Mouse (Mus musculus): Measurements from ENCODE around the gene P4hb. TPM values are rescaled to one million over a fixed set of nuclear protein-coding genes. Genes with fewer than 3 reads are reported as not detected.

Gene P4hb
- polyA plus RNA-seq (2016; fragmentation: Nextera tagmentation; extraction: Ambion mirVana): 425 and 451 TPM in 2 replicates

DNA sequence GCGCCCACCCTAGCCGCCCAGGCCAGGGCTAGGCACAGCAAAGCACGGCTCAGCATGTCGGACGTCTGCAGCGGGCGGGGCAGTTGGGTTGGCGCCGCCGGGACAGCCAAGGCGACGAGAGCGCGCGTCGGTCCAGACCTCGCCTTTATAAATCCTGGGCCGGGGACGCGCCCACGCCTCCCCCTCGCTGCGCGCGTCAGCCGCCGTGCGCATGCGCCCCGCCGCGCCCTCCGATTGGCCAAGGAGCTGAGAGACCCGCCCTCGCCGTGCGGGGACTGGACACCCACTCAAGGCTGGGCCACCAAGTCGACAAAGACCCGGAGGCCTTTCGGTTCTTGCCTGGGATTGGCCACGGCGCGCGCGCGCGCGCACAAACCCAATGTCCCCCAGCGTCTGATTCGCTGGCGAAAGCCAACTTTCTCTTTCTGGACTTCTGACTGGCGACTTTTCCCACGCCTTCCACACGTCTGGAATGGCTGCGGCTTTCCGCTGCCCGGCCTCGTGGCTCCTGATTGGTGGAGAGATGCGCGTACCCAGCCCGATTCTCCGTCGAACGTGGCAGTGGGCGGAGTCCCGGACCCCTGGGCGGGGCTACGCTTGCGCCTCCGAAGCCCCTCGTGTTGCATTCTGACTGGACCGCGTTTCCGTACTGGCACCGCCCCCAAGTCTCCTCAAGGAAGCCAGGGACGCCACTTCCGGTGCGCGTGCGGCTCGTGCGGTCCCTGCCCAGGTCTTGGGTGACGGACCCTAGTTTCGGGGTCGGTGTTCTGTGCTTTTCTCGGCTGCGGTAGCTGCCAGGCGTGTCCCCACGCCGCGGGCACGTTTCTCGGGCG lies at the start of gene P4hb:
Gene P4hb, minus strand, starts transcription at position 502 of the 833 bp plus-strand sequence.
- Histone ChIP-seq H3K27me3 (replicated peaks) (no peaks in the 10 kb centered on the region), H3K4me3 (peak within 1 kb of the TSS; percentile 98), H3K36me3 (peaks cover 35% of the 10 kb centered on the region), H3K9me3 (no peaks in the 10 kb centered on the region), H3K9ac (peak within 1 kb of the TSS; percentile 96), H3K4me2 (replicated peaks) (peak within 1 kb of the TSS; percentile 94), H3K27ac (peak within 1 kb of the TSS; percentile 76), H3K4me1 (peaks cover 25% of the 10 kb centered on the region)
- WGBS: under 1% methylated on average over 90 of the region's 94 CpGs
- peak; percentile 97 for ATAC-seq (ENCODE audit: low FRiP score, low read depth)

DNA sequence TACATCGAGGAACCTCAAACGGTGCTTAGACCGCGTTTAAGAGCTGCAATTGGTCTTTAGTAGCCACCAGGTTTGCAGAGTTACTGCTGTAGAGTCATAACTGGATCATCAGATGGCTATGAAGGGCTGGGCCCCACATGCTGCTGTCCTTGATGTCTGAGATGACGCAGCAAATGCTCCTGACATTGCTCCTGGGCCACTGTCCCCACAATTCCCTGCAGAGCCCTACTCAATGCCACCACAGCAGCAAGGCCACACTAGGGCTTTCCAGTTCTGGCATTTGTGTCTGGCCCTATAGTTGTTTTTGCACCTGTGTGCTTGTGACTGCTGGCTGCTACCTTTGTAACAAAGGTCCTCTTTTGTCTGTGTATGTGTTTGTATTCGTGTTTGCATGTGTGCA lies 49.8 kb upstream of the P4hb start:
- Histone ChIP-seq H3K4me2 (replicated peaks) (no peak overlapping the region), H3K9me3 (no peaks in the 10 kb centered on the region), H3K36me3 (peaks cover 65% of the 10 kb centered on the region), H3K9ac (no peak overlapping the region), H3K4me1 (peaks cover 15% of the 10 kb centered on the region), H3K4me3 (no peak overlapping the region), H3K27me3 (replicated peaks) (no peaks in the 10 kb centered on the region), H3K27ac (no peak overlapping the region)
- 91% methylated on average over 6 of the region's 6 CpGs for WGBS
- ATAC-seq (ENCODE audit: low FRiP score, low read depth): no peak

DNA sequence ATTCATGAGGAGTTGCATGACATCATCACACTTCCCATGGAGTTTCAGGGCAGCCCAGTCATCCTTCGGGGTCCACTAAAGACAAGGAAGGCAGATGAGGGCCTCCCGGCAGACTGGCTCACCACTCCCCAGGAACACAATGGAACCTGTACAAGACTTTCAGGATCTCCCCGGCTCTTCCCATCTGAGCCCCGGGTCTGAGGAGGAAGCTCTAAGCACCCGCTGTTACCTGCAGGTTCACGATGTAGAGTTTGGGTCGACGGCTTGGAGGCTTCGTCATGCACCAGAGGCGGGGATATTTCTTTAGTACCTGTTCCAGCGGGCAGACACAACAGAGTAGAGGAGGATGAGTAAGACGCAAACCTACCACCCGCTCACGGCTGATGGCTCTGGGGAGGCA lies 47.1 kb upstream of the P4hb start:
- no peak for ATAC-seq (ENCODE audit: low FRiP score, low read depth)
- H3K27me3 ChIP-seq (replicated peaks): no peaks in the 10 kb centered on the region
- no peak overlapping the region for H3K4me3 ChIP-seq
- H3K9ac ChIP-seq: no peak overlapping the region
- peaks cover 57% of the 10 kb centered on the region for H3K36me3 ChIP-seq
- no peaks in the 10 kb centered on the region for H3K9me3 ChIP-seq
- peaks cover 26% of the 10 kb centered on the region for H3K4me1 ChIP-seq
- 94% methylated on average over 14 of the region's 14 CpGs for WGBS
- no peak overlapping the region for H3K4me2 ChIP-seq (replicated peaks)
- H3K27ac ChIP-seq: no peak overlapping the region

DNA sequence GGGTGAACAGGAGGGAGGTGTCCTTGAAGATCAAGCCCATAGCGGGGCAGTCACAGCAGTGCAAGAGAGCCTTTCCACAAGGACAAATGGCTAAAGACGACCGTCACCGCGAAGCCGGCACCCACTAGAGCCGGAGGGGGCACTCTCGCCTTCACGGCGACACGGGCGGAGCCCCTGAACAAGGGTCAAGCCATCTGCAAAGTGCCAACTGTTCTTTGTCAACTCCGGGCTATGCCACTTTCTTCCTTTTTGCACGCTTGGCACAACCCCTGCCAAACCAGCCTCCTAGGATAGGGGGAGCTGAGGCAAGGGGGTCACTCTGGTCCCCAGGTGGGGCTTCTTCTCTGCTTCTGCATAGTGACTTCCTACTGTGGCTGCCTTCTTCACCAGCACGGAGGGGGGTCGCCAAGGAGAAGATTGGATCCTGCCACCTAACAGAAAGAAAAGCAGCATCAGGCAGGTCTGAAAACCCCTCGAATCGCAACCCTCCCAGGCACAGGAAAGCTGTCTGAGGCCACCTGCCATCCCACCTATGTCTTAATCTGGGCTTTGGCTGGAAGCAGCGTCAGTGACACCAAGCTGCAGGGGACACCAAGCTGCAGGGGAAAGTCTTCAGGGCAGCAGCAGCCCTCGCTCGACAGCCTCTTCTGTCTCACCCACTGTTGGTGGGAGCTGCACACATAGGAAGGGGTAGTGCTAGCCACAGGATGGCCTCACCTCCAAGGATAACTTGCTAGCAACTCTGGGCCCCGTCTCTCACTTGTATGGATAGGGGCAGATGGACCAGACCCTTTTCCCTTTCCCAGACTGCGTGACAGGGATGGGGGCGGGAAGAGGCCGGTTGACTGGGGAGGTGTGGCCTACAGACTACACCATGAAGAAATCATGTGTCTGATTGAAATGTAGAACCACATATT lies 45.8 kb upstream of the P4hb start:
- no peak overlapping the region for H3K9ac ChIP-seq
- peaks cover 20% of the 10 kb centered on the region for H3K4me1 ChIP-seq
- no peak overlapping the region for H3K27ac ChIP-seq
- H3K9me3 ChIP-seq: no peaks in the 10 kb centered on the region
- 94% methylated on average over 25 of the region's 25 CpGs for WGBS
- no peaks in the 10 kb centered on the region for H3K27me3 ChIP-seq (replicated peaks)
- peak overlapping the region; percentile 85 for H3K4me2 ChIP-seq (replicated peaks)
- ATAC-seq (ENCODE audit: low FRiP score, low read depth): no peak
- no peak overlapping the region for H3K4me3 ChIP-seq
- H3K36me3 ChIP-seq: peaks cover 66% of the 10 kb centered on the region

DNA sequence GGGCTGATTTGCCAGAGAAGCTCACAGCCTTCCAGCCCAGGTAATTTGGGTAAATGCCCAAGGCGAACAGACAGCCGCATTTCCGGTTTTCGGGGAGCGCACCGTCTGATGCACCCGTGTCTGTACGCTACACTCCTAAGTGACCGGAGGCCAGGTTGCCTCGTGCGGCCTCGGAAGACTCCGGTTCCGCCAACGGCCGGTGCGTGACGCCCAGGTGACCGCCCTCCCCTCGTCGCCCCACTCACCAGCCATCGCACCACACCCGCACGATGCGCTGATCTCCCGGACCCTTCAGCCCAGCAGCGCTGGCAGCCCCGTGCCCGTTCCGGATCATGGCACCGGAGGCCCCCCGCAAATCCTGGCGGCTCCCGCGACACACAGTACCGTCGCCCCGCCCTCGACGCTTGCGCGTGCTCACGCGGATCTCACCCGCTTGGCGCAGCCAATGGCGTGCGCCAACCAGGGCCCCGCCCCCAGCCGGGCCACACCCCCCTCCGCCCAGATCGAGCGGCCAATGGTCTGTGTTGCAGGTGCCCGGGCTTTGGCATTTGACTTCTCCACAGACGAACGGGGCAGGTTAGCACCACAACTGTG lies 44.6 kb upstream of the P4hb start, which contains the start of gene Pcyt2:
Gene Pcyt2, minus strand, starts transcription at position 418 of the 594 bp plus-strand sequence.
- ATAC-seq (ENCODE audit: low FRiP score, low read depth): peak; percentile 92
- peaks cover 16% of the 10 kb centered on the region for H3K4me1 ChIP-seq
- H3K36me3 ChIP-seq: peaks cover 69% of the 10 kb centered on the region
- WGBS: under 1% methylated on average over 56 of the region's 56 CpGs
- peak within 1 kb of the TSS; percentile 72 for H3K4me3 ChIP-seq
- H3K9me3 ChIP-seq: no peaks in the 10 kb centered on the region
- no peaks in the 10 kb centered on the region for H3K27me3 ChIP-seq (replicated peaks)
- H3K27ac ChIP-seq: peak within 1 kb of the TSS; percentile 46; the same call in 1 of the 2 replicates
- H3K4me2 ChIP-seq (replicated peaks): peak within 1 kb of the TSS; percentile 85
- peak within 1 kb of the TSS; percentile 78 for H3K9ac ChIP-seq

DNA sequence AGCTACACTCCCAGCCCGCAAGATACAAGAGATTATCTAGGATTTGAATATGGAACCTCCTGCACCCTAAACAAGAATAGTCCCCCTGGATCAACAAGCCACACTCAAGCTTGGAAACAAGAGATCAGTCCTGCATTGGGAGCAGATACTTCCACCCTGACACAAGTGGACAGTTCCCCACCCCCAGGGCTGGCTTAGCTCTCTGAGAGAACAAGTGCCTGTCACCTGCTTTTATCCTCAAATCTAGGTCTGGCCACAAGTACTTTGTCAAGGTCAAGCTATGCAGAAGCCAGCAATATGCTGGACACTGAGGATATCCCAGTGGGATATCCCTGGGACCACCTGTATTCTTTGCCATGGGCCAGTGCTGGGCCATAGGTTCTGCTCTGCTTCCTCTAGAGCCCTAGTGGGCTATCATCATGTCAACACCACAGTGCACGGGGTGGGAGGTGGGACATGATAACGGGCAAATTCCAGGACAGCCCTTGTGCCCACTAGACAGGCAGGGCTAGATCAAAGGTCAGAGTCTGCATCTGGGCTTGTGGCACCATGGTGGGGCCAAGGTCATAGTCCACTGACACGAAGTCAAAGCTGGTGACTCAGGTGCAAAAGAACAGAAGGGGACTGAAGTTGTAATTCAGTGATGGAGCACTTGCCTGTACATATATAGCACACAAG lies 43.7 kb upstream of the P4hb start:
- peak overlapping the region; percentile 78 for H3K9ac ChIP-seq
- no peak for ATAC-seq (ENCODE audit: low FRiP score, low read depth)
- H3K27me3 ChIP-seq (replicated peaks): no peaks in the 10 kb centered on the region
- peaks cover 16% of the 10 kb centered on the region for H3K4me1 ChIP-seq
- peak overlapping the region; percentile 72 for H3K4me3 ChIP-seq
- H3K27ac ChIP-seq: no peak overlapping the region
- peaks cover 69% of the 10 kb centered on the region for H3K36me3 ChIP-seq
- H3K4me2 ChIP-seq (replicated peaks): peak overlapping the region; percentile 85
- H3K9me3 ChIP-seq: no peaks in the 10 kb centered on the region
- WGBS: 51% methylated on average over 4 of the region's 4 CpGs

DNA sequence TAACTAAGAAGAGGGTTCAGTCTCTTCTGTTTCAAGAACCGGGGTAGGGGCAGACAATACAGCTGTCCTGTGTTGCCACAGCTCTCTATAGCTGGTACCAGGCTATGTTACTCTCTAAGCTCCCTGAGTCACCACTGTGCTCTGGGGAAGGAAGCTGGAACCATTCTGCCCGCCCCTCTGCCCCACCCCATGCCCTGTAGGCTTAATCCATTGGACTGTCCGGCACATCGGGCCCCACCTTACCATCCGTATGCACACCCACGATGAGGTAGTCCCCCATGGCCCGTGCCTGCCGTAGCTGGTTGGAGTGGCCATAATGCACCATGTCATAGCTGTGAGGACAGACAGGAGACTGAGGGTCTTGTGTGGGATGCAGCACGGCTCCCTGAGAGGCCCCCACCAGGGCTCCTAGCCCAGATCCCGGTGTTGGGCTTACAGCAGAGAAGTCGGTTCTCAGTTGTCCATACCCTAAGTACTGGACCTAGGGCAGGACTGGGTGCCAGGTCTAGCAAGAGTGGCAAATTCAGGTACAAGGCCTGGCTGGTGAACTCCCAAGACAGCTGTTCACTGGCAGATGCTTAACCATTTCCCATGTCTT lies 42.7 kb upstream of the P4hb start:
- H3K4me2 ChIP-seq (replicated peaks): no peak overlapping the region
- H3K9ac ChIP-seq: no peak overlapping the region
- WGBS: 92% methylated on average over 11 of the region's 11 CpGs
- peaks cover 16% of the 10 kb centered on the region for H3K4me1 ChIP-seq
- no peaks in the 10 kb centered on the region for H3K9me3 ChIP-seq
- peaks cover 73% of the 10 kb centered on the region for H3K36me3 ChIP-seq
- no peak overlapping the region for H3K4me3 ChIP-seq
- no peaks in the 10 kb centered on the region for H3K27me3 ChIP-seq (replicated peaks)
- ATAC-seq (ENCODE audit: low FRiP score, low read depth): no peak
- no peak overlapping the region for H3K27ac ChIP-seq

DNA sequence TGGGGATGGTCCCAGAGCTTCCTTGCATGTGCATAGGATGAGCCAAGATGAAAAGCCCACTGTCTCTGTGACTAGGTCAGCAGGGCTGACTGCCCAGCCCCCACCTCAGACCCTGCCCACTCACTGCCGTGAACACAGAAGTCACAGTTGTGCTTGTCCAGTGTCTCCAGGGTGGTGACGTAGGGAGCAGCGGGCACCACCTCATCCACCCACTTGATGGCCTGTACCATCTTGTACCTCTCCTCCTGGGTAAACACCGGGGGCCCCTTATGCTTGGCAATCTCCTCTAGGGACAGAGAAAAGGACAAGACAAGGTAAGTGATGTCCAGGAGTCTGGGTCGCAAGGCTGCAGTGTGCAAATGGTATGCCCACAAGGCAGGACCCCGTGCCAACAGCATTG lies 42.1 kb upstream of the P4hb start:
- H3K27me3 ChIP-seq (replicated peaks): no peaks in the 10 kb centered on the region
- no peak overlapping the region for H3K4me3 ChIP-seq
- no peak overlapping the region for H3K27ac ChIP-seq
- peaks cover 16% of the 10 kb centered on the region for H3K4me1 ChIP-seq
- H3K9me3 ChIP-seq: no peaks in the 10 kb centered on the region
- WGBS: 94% methylated on average over 6 of the region's 6 CpGs
- no peak overlapping the region for H3K9ac ChIP-seq
- H3K36me3 ChIP-seq: peaks cover 72% of the 10 kb centered on the region
- no peak overlapping the region for H3K4me2 ChIP-seq (replicated peaks)
- no peak for ATAC-seq (ENCODE audit: low FRiP score, low read depth)

DNA sequence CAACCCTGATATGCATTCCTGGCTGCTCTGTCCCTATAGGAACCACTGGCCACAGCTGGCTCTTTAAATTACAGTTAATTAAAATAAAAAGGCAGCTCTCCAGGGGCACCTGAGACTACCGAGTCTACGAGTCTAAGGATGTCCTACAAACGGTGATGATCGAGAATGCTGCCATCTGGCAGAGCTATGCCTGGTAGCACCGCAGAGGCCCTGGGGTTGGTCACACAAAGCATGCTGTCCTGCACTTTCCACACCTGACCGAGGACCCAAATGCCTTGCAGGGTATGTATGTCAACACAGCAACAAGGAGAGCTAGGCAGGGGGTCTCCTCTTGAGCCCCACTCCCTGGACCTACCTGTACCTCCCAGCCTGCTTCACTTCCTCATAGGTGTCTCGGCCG lies 40.9 kb upstream of the P4hb start:
- Histone ChIP-seq H3K4me3 (no peak overlapping the region), H3K27ac (no peak overlapping the region), H3K4me2 (replicated peaks) (no peak overlapping the region), H3K9ac (no peak overlapping the region), H3K9me3 (no peaks in the 10 kb centered on the region), H3K36me3 (peaks cover 70% of the 10 kb centered on the region), H3K4me1 (peaks cover 22% of the 10 kb centered on the region), H3K27me3 (replicated peaks) (peaks cover 6% of the 10 kb centered on the region; the same call in 1 of the 2 replicates)
- WGBS: 77% methylated on average over 8 of the region's 8 CpGs
- no peak for ATAC-seq (ENCODE audit: low FRiP score, low read depth)

DNA sequence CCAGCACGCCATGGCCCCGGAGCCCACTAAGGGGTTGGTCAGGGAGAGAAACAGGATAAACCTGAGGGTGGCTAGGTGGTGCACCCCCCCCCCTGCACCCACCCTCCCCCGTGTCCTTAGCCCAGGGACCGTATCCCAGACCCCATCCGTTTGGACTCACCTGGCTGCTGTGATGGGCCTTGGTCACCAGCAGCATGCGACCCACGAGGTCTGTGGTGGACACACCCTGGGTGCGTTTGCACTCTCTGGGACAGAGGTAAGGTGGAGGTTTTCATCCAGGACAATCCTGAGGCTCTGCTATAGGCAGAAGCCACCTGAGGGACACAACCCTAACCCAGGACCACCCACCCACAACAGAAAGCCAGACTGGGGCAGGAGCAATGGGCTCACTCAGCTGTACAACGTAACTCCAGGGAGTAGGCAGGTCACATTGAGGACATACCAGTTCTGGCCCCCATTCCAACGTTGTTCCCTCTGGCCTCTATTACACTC lies 40.5 kb upstream of the P4hb start:
- H3K9me3 ChIP-seq: no peaks in the 10 kb centered on the region
- peaks cover 27% of the 10 kb centered on the region for H3K4me1 ChIP-seq
- no peak overlapping the region for H3K27ac ChIP-seq
- peaks cover 7% of the 10 kb centered on the region; the same call in 1 of the 2 replicates for H3K27me3 ChIP-seq (replicated peaks)
- WGBS: 91% methylated on average over 10 of the region's 10 CpGs
- no peak for ATAC-seq (ENCODE audit: low FRiP score, low read depth)
- no peak overlapping the region for H3K4me3 ChIP-seq
- H3K9ac ChIP-seq: no peak overlapping the region
- H3K36me3 ChIP-seq: peaks cover 66% of the 10 kb centered on the region
- H3K4me2 ChIP-seq (replicated peaks): no peak overlapping the region

DNA sequence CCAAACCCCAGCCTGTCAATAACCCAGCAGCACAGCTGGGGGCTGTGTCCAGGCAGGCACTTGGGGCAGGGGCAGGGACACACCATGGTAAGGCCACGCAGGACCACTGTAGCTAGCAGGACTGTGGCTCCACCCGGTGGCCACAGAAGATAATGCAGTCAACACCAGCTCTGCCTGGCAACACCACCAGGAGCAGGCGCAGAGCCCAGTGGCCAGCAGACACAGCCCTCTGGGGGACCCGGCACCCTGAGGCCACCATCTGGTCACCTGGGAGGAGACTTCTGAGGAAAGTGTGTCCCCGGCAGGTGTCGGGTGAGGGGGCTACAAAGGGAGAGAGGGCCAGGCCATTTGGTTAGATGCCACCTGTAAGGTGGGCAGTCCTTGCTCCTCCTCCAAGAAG lies 39.7 kb upstream of the P4hb start:
- Histone ChIP-seq H3K9ac (no peak overlapping the region), H3K4me3 (no peak overlapping the region), H3K4me1 (peaks cover 32% of the 10 kb centered on the region), H3K9me3 (no peaks in the 10 kb centered on the region), H3K36me3 (peaks cover 59% of the 10 kb centered on the region), H3K27ac (no peak overlapping the region), H3K27me3 (replicated peaks) (peaks cover 13% of the 10 kb centered on the region; the same call in 1 of the 2 replicates), H3K4me2 (replicated peaks) (no peak overlapping the region)
- no peak for ATAC-seq (ENCODE audit: low FRiP score, low read depth)
- 55% methylated on average over 6 of the region's 6 CpGs for WGBS
